Mouse (Mus musculus): Measurements from ENCODE around the gene Higd1c. TPM values are rescaled to one million over a fixed set of nuclear protein-coding genes. Genes with fewer than 3 reads are reported as not detected.
"Not testable (repeated sequence)": the region's sequence is repeated elsewhere in the genome, so short reads cannot be mapped to it uniquely, and the experiment has no call there.

Gene Higd1c
- polyA plus RNA-seq, 1 experiment from 2014 or later = not detected

DNA sequence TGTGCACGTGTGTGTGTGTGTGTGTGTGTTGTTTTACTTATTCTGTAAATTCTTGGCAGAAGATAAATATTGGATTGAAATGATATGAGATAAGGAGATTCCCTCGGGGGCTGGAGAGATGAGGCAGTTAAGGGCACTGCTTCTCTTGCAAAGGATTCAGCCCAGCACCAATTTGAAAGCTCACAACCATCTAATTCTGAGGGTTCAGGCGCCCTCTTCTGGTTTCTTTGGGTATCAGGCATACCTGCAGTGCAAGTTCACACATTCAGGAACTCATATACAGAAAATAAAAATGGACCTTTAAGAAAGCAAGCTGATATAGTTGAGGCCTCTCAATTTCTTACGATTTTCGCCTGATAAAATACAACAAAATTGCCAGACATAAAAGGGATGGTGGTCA is 10.7 kb downstream of the Higd1c start:
- Histone ChIP-seq H3K4me2 (replicated peaks) (no peak overlapping the region), H3K9ac (replicated peaks) (no peak overlapping the region), H3K4me1 (no peaks in the 10 kb centered on the region), H3K4me3 (no peak overlapping the region), H3K36me3 (no peaks in the 10 kb centered on the region), H3K27ac (replicated peaks) (no peak overlapping the region), H3K9me3 (no peaks in the 10 kb centered on the region), H3K27me3 (no peaks in the 10 kb centered on the region)
- ATAC-seq (ENCODE audit: low FRiP score, low read depth) = no peak
- 37% methylated on average over 5 of the region's 5 CpGs for WGBS

- H3K9ac ChIP-seq (replicated peaks); H3K36me3 ChIP-seq; H3K9me3 ChIP-seq; H3K4me1 ChIP-seq; H3K27me3 ChIP-seq; H3K4me2 ChIP-seq (replicated peaks); H3K4me3 ChIP-seq; ATAC-seq (ENCODE audit: low FRiP score, low read depth); H3K27ac ChIP-seq (replicated peaks): not testable (repeated sequence)
- WGBS = 41% methylated on average over 4 of the region's 9 CpGs
Measured at GRCm38 (mm10) chr15:100377847-100378505, 13.6 kb downstream of the Higd1c start.

DNA sequence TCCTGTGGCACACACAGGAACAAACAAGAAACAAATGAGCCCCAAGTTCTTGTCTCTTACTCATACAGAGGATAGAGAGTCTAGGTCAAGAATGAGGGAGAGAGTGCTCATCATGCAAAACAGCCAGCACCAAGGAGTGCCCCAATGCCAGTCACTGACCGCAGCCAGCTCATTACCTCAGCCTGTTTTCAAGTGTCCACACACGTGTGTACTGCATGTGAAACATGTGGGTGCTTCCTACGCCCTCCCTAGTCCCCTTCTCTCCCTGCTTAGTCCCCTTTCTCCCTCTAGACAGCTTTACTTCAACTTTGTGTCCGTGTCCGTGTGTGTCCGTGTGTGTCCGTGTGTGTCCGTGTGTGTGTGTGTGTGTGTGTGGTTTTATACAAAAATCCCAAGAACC is 15.3 kb downstream of the Higd1c start:
- no peak for ATAC-seq (ENCODE audit: low FRiP score, low read depth)
- WGBS = 87% methylated on average over 8 of the region's 8 CpGs

GRCm38 (mm10) chr15:100380104-100380503 is 15.8 kb downstream of the Higd1c start:
- H3K4me1 ChIP-seq = no peaks in the 10 kb centered on the region
- H3K9me3 ChIP-seq = no peaks in the 10 kb centered on the region
- H3K9ac ChIP-seq (replicated peaks) = no peak overlapping the region
- H3K27ac ChIP-seq (replicated peaks) = no peak overlapping the region
- WGBS = 79% methylated on average over 2 of the region's 2 CpGs
- no peaks in the 10 kb centered on the region for H3K36me3 ChIP-seq
- no peak for ATAC-seq (ENCODE audit: low FRiP score, low read depth)
- no peak overlapping the region for H3K4me2 ChIP-seq (replicated peaks)
- no peak overlapping the region for H3K4me3 ChIP-seq
- no peaks in the 10 kb centered on the region for H3K27me3 ChIP-seq

More for the DNA sequence above, 15.3 kb downstream of the Higd1c start:
- Histone ChIP-seq H3K27me3 (no peaks in the 10 kb centered on the region), H3K4me2 (replicated peaks) (no peak overlapping the region), H3K4me1 (no peaks in the 10 kb centered on the region), H3K4me3 (no peak overlapping the region), H3K9me3 (no peaks in the 10 kb centered on the region), H3K36me3 (no peaks in the 10 kb centered on the region), H3K9ac (replicated peaks) (no peak overlapping the region), H3K27ac (replicated peaks) (no peak overlapping the region)

- Histone ChIP-seq H3K9me3 (no peaks in the 10 kb centered on the region), H3K9ac (replicated peaks) (no peak overlapping the region), H3K4me2 (replicated peaks) (no peak overlapping the region), H3K27me3 (no peaks in the 10 kb centered on the region), H3K4me1 (no peaks in the 10 kb centered on the region), H3K36me3 (no peaks in the 10 kb centered on the region), H3K4me3 (no peak overlapping the region), H3K27ac (replicated peaks) (no peak overlapping the region)
- ATAC-seq (ENCODE audit: low FRiP score, low read depth) = no peak
- 95% methylated on average over 9 of the region's 9 CpGs for WGBS
Measured at GRCm38 (mm10) chr15:100385705-100386104, 21.4 kb downstream of the Higd1c start.

- WGBS = 95% methylated on average over 17 of the region's 17 CpGs
- no peaks in the 10 kb centered on the region for H3K4me1 ChIP-seq
- H3K4me2 ChIP-seq (replicated peaks) = no peak overlapping the region
- H3K27me3 ChIP-seq = no peaks in the 10 kb centered on the region
- H3K4me3 ChIP-seq = no peak overlapping the region
- no peaks in the 10 kb centered on the region for H3K9me3 ChIP-seq
- no peak overlapping the region for H3K9ac ChIP-seq (replicated peaks)
- no peaks in the 10 kb centered on the region for H3K36me3 ChIP-seq
- no peak overlapping the region for H3K27ac ChIP-seq (replicated peaks)
- no peak for ATAC-seq (ENCODE audit: low FRiP score, low read depth)
Measured at GRCm38 (mm10) chr15:100387544-100388223, 23.3 kb downstream of the Higd1c start.

DNA sequence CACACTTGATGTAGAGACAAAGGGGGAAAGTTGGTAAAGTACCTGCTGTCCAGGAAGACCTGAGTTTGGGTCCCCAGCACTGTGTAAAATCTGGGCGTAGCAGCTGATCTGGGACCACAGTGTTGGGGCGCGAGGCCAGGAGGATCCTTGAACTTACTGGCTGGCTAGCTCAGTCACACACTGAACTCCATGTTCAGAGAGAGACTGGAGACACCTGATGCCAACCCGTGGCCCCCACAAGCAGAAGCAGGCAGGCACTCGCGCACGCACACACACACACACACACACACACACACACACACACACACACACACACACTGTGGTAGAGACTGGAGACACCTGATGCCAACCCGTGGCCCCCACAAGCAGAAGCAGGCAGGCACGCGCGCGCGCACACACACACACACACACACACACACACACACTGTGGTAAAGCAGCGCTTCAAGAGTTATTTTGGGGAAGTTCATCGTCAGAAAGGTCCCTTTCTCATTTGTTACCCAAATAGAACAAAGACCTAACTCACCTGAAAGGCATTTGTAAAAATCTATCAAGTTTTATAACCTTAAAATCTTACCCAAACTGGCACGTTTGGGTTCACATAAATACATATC is 24.0 kb downstream of the Higd1c start:
- no peak for ATAC-seq (ENCODE audit: low FRiP score, low read depth)
- H3K9ac ChIP-seq (replicated peaks) = no peak overlapping the region
- no peaks in the 10 kb centered on the region for H3K4me1 ChIP-seq
- H3K9me3 ChIP-seq = no peaks in the 10 kb centered on the region
- H3K27me3 ChIP-seq = no peaks in the 10 kb centered on the region
- H3K27ac ChIP-seq (replicated peaks) = no peak overlapping the region
- H3K4me3 ChIP-seq = no peak overlapping the region
- no peak overlapping the region for H3K4me2 ChIP-seq (replicated peaks)
- WGBS = 94% methylated on average over 16 of the region's 16 CpGs
- H3K36me3 ChIP-seq = peaks cover 4% of the 10 kb centered on the region

- no peak overlapping the region for H3K27ac ChIP-seq (replicated peaks)
- H3K36me3 ChIP-seq = peaks cover 10% of the 10 kb centered on the region
- 61% methylated on average over 9 of the region's 9 CpGs for WGBS
- no peaks in the 10 kb centered on the region for H3K27me3 ChIP-seq
- H3K4me1 ChIP-seq = no peaks in the 10 kb centered on the region
- H3K9me3 ChIP-seq = no peaks in the 10 kb centered on the region
- no peak overlapping the region for H3K9ac ChIP-seq (replicated peaks)
- no peak overlapping the region for H3K4me3 ChIP-seq
- no peak overlapping the region for H3K4me2 ChIP-seq (replicated peaks)
- ATAC-seq (ENCODE audit: low FRiP score, low read depth) = no peak
Measured at GRCm38 (mm10) chr15:100388886-100389285, 24.5 kb downstream of the Higd1c start.

- peaks cover 32% of the 10 kb centered on the region for H3K36me3 ChIP-seq
- H3K4me1 ChIP-seq = no peaks in the 10 kb centered on the region
- no peak for ATAC-seq (ENCODE audit: low FRiP score, low read depth)
- H3K9ac ChIP-seq (replicated peaks) = no peak overlapping the region
- no peaks in the 10 kb centered on the region for H3K9me3 ChIP-seq
- H3K27ac ChIP-seq (replicated peaks) = no peak overlapping the region
- WGBS = 80% methylated on average over 7 of the region's 7 CpGs
- H3K4me3 ChIP-seq = no peak overlapping the region
- H3K27me3 ChIP-seq = no peaks in the 10 kb centered on the region
- H3K4me2 ChIP-seq (replicated peaks) = no peak overlapping the region
Measured at GRCm38 (mm10) chr15:100391066-100391465, 26.7 kb downstream of the Higd1c start.

DNA sequence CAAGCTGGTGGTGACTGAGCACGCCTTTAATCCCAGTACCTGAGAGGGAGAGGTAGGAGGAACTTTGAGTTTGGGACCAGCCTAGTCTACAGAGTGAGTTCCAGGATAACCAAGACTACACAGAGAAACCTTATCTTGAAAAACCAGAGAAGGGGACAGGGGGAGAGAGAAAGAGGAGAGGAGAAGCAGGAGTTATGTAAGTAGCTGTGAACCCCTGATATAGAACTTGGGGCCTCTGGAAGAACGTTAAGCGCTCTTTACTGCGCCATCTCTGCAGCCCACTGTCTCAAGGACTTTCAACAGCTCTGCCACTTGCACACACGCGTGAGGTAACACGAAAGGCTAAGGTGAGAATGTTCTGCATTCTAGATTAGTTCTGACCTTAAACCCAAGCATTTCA is 27.3 kb downstream of the Higd1c start:
- ATAC-seq (ENCODE audit: low FRiP score, low read depth) = no peak
- H3K4me2 ChIP-seq (replicated peaks) = no peak overlapping the region
- no peak overlapping the region for H3K4me3 ChIP-seq
- no peak overlapping the region for H3K27ac ChIP-seq (replicated peaks)
- WGBS = 92% methylated on average over 7 of the region's 7 CpGs
- no peaks in the 10 kb centered on the region for H3K27me3 ChIP-seq
- H3K9ac ChIP-seq (replicated peaks) = no peak overlapping the region
- H3K36me3 ChIP-seq = peaks cover 37% of the 10 kb centered on the region
- no peaks in the 10 kb centered on the region for H3K9me3 ChIP-seq
- no peaks in the 10 kb centered on the region for H3K4me1 ChIP-seq

GRCm38 (mm10) chr15:100393016-100393415 is 28.7 kb downstream of the Higd1c start:
- no peak overlapping the region for H3K4me3 ChIP-seq
- ATAC-seq (ENCODE audit: low FRiP score, low read depth) = no peak
- H3K36me3 ChIP-seq = peaks cover 51% of the 10 kb centered on the region
- no peaks in the 10 kb centered on the region for H3K4me1 ChIP-seq
- WGBS = 92% methylated on average over 11 of the region's 11 CpGs
- H3K27ac ChIP-seq (replicated peaks) = no peak overlapping the region
- H3K4me2 ChIP-seq (replicated peaks) = no peak overlapping the region
- H3K9me3 ChIP-seq = no peaks in the 10 kb centered on the region
- no peaks in the 10 kb centered on the region for H3K27me3 ChIP-seq
- H3K9ac ChIP-seq (replicated peaks) = no peak overlapping the region

GRCm38 (mm10) chr15:100395561-100395960 is 31.2 kb downstream of the Higd1c start:
- peaks cover 75% of the 10 kb centered on the region for H3K36me3 ChIP-seq
- H3K27ac ChIP-seq (replicated peaks) = no peak overlapping the region
- WGBS = 97% methylated on average over 3 of the region's 3 CpGs

More at GRCm38 (mm10) chr15:100395561-100395960, 31.2 kb downstream of the Higd1c start:
- H3K4me1 ChIP-seq = no peaks in the 10 kb centered on the region
- no peaks in the 10 kb centered on the region for H3K27me3 ChIP-seq
- H3K9ac ChIP-seq (replicated peaks) = no peak overlapping the region
- no peak for ATAC-seq (ENCODE audit: low FRiP score, low read depth)
- H3K4me3 ChIP-seq = no peak overlapping the region
- no peaks in the 10 kb centered on the region for H3K9me3 ChIP-seq
- no peak overlapping the region for H3K4me2 ChIP-seq (replicated peaks)
